Mouse (Mus musculus): ENCODE results near the gene Fitm2. TPM values are rescaled to one million over a fixed set of nuclear protein-coding genes. Genes with fewer than 3 reads are reported as not detected.

Fitm2 gene
- 15.5 TPM for polyA plus RNA-seq (2014; fragmentation: Illumina TruSeq; extraction: RNeasy Lipid Tissue Mini Kit (QIAGEN cat#74804); ENCODE audit: low read depth, low replicate concordance)

DNA sequence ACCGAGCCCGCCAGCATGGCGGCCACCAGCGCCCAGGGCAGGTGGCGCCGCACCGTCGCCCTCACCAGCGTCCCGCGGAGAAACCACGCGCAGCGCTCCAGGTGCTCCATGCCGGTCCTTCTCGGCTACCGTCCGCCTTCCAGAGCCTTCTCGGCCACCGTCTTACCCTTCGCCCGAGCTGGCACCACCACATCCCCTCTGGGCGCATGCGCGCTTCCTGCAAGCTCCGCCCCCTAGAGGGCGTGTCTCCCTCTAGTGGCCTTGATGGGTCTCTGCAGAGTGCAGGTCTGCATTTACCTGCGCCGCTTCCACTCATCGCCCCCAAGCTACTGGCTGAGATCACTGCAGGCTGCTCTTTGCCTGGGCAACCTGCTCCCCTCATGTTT is at the start of gene Fitm2:
Gene Fitm2, minus strand, starts transcription at position 164 of the 386 bp plus-strand sequence.

DNA sequence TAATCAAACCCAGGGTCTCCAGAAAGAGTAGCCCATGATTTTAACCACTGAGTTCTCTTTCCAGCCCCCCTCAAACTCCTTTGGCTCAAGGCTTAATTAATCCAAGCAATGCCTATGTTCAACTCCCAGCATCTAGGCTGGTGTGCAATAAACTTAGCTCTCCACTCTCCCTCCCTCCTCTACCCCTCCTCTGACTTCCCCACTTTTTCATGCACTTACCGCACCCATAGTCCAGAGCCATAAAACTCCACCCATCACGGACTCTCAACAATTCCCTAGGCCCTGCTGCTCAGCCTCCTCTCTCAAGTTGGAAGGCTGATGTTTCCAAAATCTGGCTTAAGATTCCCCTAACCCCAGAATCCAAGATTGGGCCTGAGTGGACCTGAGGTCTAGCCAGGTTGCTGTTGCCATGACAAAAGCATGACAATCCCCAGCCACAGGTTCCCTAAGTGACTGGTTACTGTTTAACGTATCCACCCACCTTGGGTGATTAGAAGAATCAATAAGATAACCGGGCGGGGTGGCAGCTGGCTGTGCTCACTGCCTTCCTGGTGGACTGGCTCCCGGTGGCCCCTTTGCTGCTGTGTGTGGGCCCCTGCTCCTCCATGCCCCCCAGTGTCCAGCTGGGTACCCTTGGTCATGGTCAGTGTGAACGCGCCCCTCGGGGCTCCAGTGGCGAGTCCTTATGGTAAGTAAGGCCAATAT is 34.0 kb upstream of the Fitm2 start, which contains the start of gene Hnf4a:
Gene Hnf4a, plus strand, starts transcription at position 509 of the 705 bp plus-strand sequence.

DNA sequence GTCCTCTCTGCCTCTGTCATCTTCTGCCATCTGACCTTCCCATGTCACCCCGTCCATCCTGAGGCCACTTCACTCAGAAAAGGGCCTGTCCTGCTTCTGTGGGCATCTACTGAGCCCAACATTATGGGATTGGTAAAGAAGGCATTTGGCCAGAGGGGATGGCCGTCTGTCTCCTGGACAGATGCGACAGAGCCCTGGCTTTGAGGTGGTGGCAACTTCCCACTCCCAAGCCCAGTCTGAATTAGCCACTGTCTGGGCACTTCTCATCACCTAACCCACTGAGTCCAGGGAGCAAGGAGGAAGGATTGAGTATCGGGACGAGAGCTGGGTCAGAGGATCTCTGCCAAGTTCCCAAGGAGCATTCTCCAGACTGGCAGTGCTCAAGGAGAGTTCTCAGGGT is 19.6 kb upstream of the Fitm2 start, which contains the start of gene R3hdml:
Gene R3hdml, plus strand, starts transcription at position 301 of the 400 bp plus-strand sequence.

DNA sequence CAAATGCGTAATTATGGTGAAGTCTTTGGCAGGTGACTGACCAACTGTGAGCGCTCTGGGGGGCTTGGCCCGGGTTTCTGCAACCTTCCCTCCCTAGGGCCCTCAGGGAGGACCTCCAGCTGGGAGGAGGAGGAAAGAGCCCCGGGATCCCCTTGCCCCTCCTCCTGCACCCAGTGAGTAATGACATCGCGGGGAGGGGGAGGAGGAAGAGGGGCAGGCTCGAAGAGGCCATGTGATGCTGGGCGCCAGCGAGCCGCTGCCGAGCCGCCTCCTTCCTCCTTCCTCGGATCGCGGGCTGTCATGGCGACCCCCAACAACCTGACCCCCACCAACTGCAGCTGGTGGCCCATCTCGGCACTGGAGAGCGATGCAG is 34.2 kb downstream of the Fitm2 start, which contains the start of gene Gdap1l1:
Gene Gdap1l1, plus strand, starts transcription at position 231 of the 373 bp plus-strand sequence.

DNA sequence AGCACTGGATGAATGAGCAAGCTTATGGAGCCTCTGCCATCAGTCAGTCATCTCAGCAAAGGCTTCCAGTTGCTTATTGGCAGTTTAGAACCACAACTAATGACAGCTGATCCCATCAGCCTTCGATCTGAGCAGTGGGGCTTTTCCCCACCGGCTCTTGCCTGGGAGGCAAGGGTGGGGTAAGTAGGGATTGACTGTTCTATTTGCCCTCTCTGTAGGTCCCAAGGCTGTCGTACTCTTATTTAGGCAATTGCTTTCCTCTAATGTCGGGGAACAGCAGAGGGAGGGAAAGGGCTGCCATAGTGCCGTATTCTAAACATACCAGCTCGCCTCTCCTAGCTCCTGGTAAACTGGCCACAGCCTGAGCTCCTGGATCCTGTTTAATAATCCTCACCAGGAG is 47.8 kb downstream of the Fitm2 start, which contains the start of gene Oser1:
Gene Oser1, minus strand, starts transcription at position 101 of the 400 bp plus-strand sequence.

Other genes starting within 250 kb of the Fitm2 start
- not detected for gene Jph2, start 74.6 kb downstream of the Fitm2 start, polyA plus RNA-seq (2014; fragmentation: Illumina TruSeq; extraction: RNeasy Lipid Tissue Mini Kit (QIAGEN cat#74804); ENCODE audit: low read depth, low replicate concordance)
- 33.6 TPM for gene Oser1, start 47.9 kb downstream of the Fitm2 start, polyA plus RNA-seq (2014; fragmentation: Illumina TruSeq; extraction: RNeasy Lipid Tissue Mini Kit (QIAGEN cat#74804); ENCODE audit: low read depth, low replicate concordance)
- not detected for gene Gdap1l1, start 34.2 kb downstream of the Fitm2 start, polyA plus RNA-seq (2014; fragmentation: Illumina TruSeq; extraction: RNeasy Lipid Tissue Mini Kit (QIAGEN cat#74804); ENCODE audit: low read depth, low replicate concordance)
- not detected for gene R3hdml, start 19.7 kb upstream of the Fitm2 start, polyA plus RNA-seq (2014; fragmentation: Illumina TruSeq; extraction: RNeasy Lipid Tissue Mini Kit (QIAGEN cat#74804); ENCODE audit: low read depth, low replicate concordance)
- 129 TPM for gene Hnf4a, start 34.2 kb upstream of the Fitm2 start, polyA plus RNA-seq (2014; fragmentation: Illumina TruSeq; extraction: RNeasy Lipid Tissue Mini Kit (QIAGEN cat#74804); ENCODE audit: low read depth, low replicate concordance)
- gene Ttpal, start 129.7 kb upstream of the Fitm2 start, polyA plus RNA-seq (2014; fragmentation: Illumina TruSeq; extraction: RNeasy Lipid Tissue Mini Kit (QIAGEN cat#74804); ENCODE audit: low read depth, low replicate concordance) = 11.9 TPM
- gene Serinc3, start 172.5 kb upstream of the Fitm2 start, polyA plus RNA-seq (2014; fragmentation: Illumina TruSeq; extraction: RNeasy Lipid Tissue Mini Kit (QIAGEN cat#74804); ENCODE audit: low read depth, low replicate concordance) = 201 TPM
- 10.3 TPM for gene Pkig, start 185.8 kb upstream of the Fitm2 start, polyA plus RNA-seq (2014; fragmentation: Illumina TruSeq; extraction: RNeasy Lipid Tissue Mini Kit (QIAGEN cat#74804); ENCODE audit: low read depth, low replicate concordance)